Mouse (Mus musculus): ENCODE data around the gene Hrk. TPM values are rescaled to one million over a fixed set of nuclear protein-coding genes. Genes with fewer than 3 reads are reported as not detected.
A peak's percentile ranks its signal among the peaks of the same experiment; 100 is the strongest.

The Hrk gene
- polyA plus RNA-seq, 1 experiment from 2014 or later, result 0.01 TPM

GRCm38 (mm10) chr5:118143211-118144026 lies 21.0 kb upstream of the Hrk start:
- H3K27ac ChIP-seq, result no peak overlapping the region
- H3K4me1 ChIP-seq (replicated peaks), result peaks cover 17% of the 10 kb centered on the region
- no peak for DNase-seq
- H3K4me3 ChIP-seq (replicated peaks), result no peak overlapping the region
- ATAC-seq (ENCODE audit: low read depth), result no peak
- 76% methylated on average over 12 of the region's 12 CpGs for WGBS (ENCODE audit: insufficient replicate concordance)
- no peak overlapping the region for H3K9ac ChIP-seq
- no peaks in the 10 kb centered on the region for H3K27me3 ChIP-seq
- peaks cover 43% of the 10 kb centered on the region for H3K36me3 ChIP-seq
- no peaks in the 10 kb centered on the region for H3K9me3 ChIP-seq (replicated peaks)
- no peak overlapping the region for H3K4me2 ChIP-seq

GRCm38 (mm10) chr5:118144327-118144726 lies 20.1 kb upstream of the Hrk start:
- Histone ChIP-seq H3K9ac (no peak overlapping the region), H3K27me3 (no peaks in the 10 kb centered on the region), H3K4me2 (no peak overlapping the region), H3K27ac (no peak overlapping the region), H3K4me3 (replicated peaks) (no peak overlapping the region), H3K9me3 (replicated peaks) (no peaks in the 10 kb centered on the region), H3K36me3 (peaks cover 37% of the 10 kb centered on the region), H3K4me1 (replicated peaks) (peaks cover 20% of the 10 kb centered on the region)
- DNase-seq (no peak), ATAC-seq (ENCODE audit: low read depth) (no peak)
- WGBS (ENCODE audit: insufficient replicate concordance), result 68% methylated on average over 4 of the region's 4 CpGs

GRCm38 (mm10) chr5:118144770-118145169 lies 19.7 kb upstream of the Hrk start:
- WGBS (ENCODE audit: insufficient replicate concordance), result 68% methylated on average over 6 of the region's 6 CpGs
- Histone ChIP-seq H3K27ac (no peak overlapping the region), H3K27me3 (no peaks in the 10 kb centered on the region), H3K4me1 (replicated peaks) (peaks cover 20% of the 10 kb centered on the region), H3K36me3 (peaks cover 33% of the 10 kb centered on the region), H3K4me2 (no peak overlapping the region), H3K4me3 (replicated peaks) (no peak overlapping the region), H3K9me3 (replicated peaks) (no peaks in the 10 kb centered on the region), H3K9ac (no peak overlapping the region)
- DNase-seq (no peak), ATAC-seq (ENCODE audit: low read depth) (no peak)

GRCm38 (mm10) chr5:118145458-118145857 lies 19.0 kb upstream of the Hrk start:
- no peak for ATAC-seq (ENCODE audit: low read depth)
- 74% methylated on average over 3 of the region's 3 CpGs for WGBS (ENCODE audit: insufficient replicate concordance)
- H3K27ac ChIP-seq, result no peak overlapping the region
- peaks cover 20% of the 10 kb centered on the region for H3K4me1 ChIP-seq (replicated peaks)
- H3K4me3 ChIP-seq (replicated peaks), result no peak overlapping the region
- DNase-seq, result no peak
- H3K27me3 ChIP-seq, result no peaks in the 10 kb centered on the region
- H3K36me3 ChIP-seq, result peaks cover 27% of the 10 kb centered on the region
- H3K4me2 ChIP-seq, result no peak overlapping the region
- no peak overlapping the region for H3K9ac ChIP-seq
- no peaks in the 10 kb centered on the region for H3K9me3 ChIP-seq (replicated peaks)

- ATAC-seq (ENCODE audit: low read depth) (no peak), DNase-seq (no peak)
- WGBS (ENCODE audit: insufficient replicate concordance), result 76% methylated on average over 15 of the region's 15 CpGs
- Histone ChIP-seq H3K27me3 (no peaks in the 10 kb centered on the region), H3K9me3 (replicated peaks) (no peaks in the 10 kb centered on the region), H3K4me2 (no peak overlapping the region), H3K4me3 (replicated peaks) (no peak overlapping the region), H3K4me1 (replicated peaks) (peaks cover 20% of the 10 kb centered on the region), H3K27ac (no peak overlapping the region), H3K9ac (no peak overlapping the region), H3K36me3 (peaks cover 22% of the 10 kb centered on the region)
These were observed 18.3 kb upstream of the Hrk start for GRCm38 (mm10) chr5:118145999-118146679.

- no peaks in the 10 kb centered on the region for H3K27me3 ChIP-seq
- WGBS (ENCODE audit: insufficient replicate concordance), result 78% methylated on average over 10 of the region's 10 CpGs
- peaks cover 20% of the 10 kb centered on the region for H3K36me3 ChIP-seq
- H3K9ac ChIP-seq, result no peak overlapping the region
- H3K9me3 ChIP-seq (replicated peaks), result no peaks in the 10 kb centered on the region
- no peak overlapping the region for H3K4me3 ChIP-seq (replicated peaks)
- no peak for DNase-seq
- no peak overlapping the region for H3K27ac ChIP-seq
- ATAC-seq (ENCODE audit: low read depth), result no peak
- H3K4me1 ChIP-seq (replicated peaks), result peaks cover 20% of the 10 kb centered on the region
- no peak overlapping the region for H3K4me2 ChIP-seq
These were observed 17.2 kb upstream of the Hrk start for GRCm38 (mm10) chr5:118147264-118147663.

GRCm38 (mm10) chr5:118149711-118150110 lies 14.7 kb upstream of the Hrk start:
- Histone ChIP-seq H3K9ac (no peak overlapping the region), H3K36me3 (peaks cover 20% of the 10 kb centered on the region), H3K4me1 (replicated peaks) (peaks cover 24% of the 10 kb centered on the region), H3K27me3 (no peaks in the 10 kb centered on the region), H3K9me3 (replicated peaks) (no peaks in the 10 kb centered on the region), H3K4me2 (no peak overlapping the region), H3K4me3 (replicated peaks) (no peak overlapping the region), H3K27ac (no peak overlapping the region)
- ATAC-seq (ENCODE audit: low read depth), result no peak
- 59% methylated on average over 3 of the region's 3 CpGs for WGBS (ENCODE audit: insufficient replicate concordance)
- no peak for DNase-seq

- H3K9ac ChIP-seq, result peak within 1 kb of the TSS; percentile 91
- peaks cover 15% of the 10 kb centered on the region for H3K36me3 ChIP-seq
- peak within 1 kb of the TSS; percentile 43; the same call in 1 of the 2 replicates for H3K27ac ChIP-seq
- DNase-seq, result peak; percentile 72
- peak within 1 kb of the TSS; percentile 94 for H3K4me3 ChIP-seq (replicated peaks)
- ATAC-seq (ENCODE audit: low read depth), result peak; percentile 82
- H3K4me2 ChIP-seq, result peak within 1 kb of the TSS; percentile 82
- WGBS (ENCODE audit: insufficient replicate concordance), result under 1% methylated on average over 65 of the region's 67 CpGs
- peaks cover 3% of the 10 kb centered on the region; the same call in 1 of the 2 replicates for H3K27me3 ChIP-seq
- no peaks in the 10 kb centered on the region for H3K9me3 ChIP-seq (replicated peaks)
- H3K4me1 ChIP-seq (replicated peaks), result peaks cover 39% of the 10 kb centered on the region
These were observed 9.4 kb upstream of the Hrk start, which contains the start of gene Fbxw8 for GRCm38 (mm10) chr5:118154839-118155564. Gene Fbxw8 (minus strand): TSS chr5:118155464.

GRCm38 (mm10) chr5:118155565-118155947 lies 8.9 kb upstream of the Hrk start:
- Histone ChIP-seq H3K27me3 (peaks cover 4% of the 10 kb centered on the region), H3K4me1 (replicated peaks) (peaks cover 39% of the 10 kb centered on the region), H3K36me3 (peaks cover 15% of the 10 kb centered on the region), H3K4me3 (replicated peaks) (peak overlapping the region; percentile 94), H3K27ac (no peak overlapping the region), H3K9ac (peak overlapping the region; percentile 91), H3K4me2 (peak overlapping the region; percentile 82), H3K9me3 (replicated peaks) (no peaks in the 10 kb centered on the region)
- DNase-seq, result no peak
- ATAC-seq (ENCODE audit: low read depth), result no peak
- WGBS (ENCODE audit: insufficient replicate concordance), result 22% methylated on average over 9 of the region's 9 CpGs

- no peak overlapping the region for H3K4me3 ChIP-seq (replicated peaks)
- peaks cover 39% of the 10 kb centered on the region for H3K4me1 ChIP-seq (replicated peaks)
- H3K27ac ChIP-seq, result no peak overlapping the region
- peaks cover 17% of the 10 kb centered on the region for H3K27me3 ChIP-seq
- H3K9ac ChIP-seq, result no peak overlapping the region
- H3K4me2 ChIP-seq, result no peak overlapping the region
- 38% methylated on average over 4 of the region's 4 CpGs for WGBS (ENCODE audit: insufficient replicate concordance)
- DNase-seq (no peak), ATAC-seq (ENCODE audit: low read depth) (peak; percentile 49)
- H3K36me3 ChIP-seq, result peaks cover 7% of the 10 kb centered on the region; the same call in 1 of the 2 replicates
- no peaks in the 10 kb centered on the region for H3K9me3 ChIP-seq (replicated peaks)
These were observed 7.5 kb upstream of the Hrk start for GRCm38 (mm10) chr5:118156976-118157375.

- Histone ChIP-seq H3K4me2 (no peak overlapping the region), H3K36me3 (no peaks in the 10 kb centered on the region), H3K4me1 (replicated peaks) (peaks cover 19% of the 10 kb centered on the region), H3K4me3 (replicated peaks) (no peak overlapping the region), H3K27me3 (peaks cover 54% of the 10 kb centered on the region), H3K9me3 (replicated peaks) (no peaks in the 10 kb centered on the region), H3K27ac (no peak overlapping the region), H3K9ac (no peak overlapping the region)
- WGBS (ENCODE audit: insufficient replicate concordance), result 23% methylated on average over 4 of the region's 4 CpGs
- DNase-seq (no peak), ATAC-seq (ENCODE audit: low read depth) (no peak)
These were observed 3.8 kb upstream of the Hrk start for GRCm38 (mm10) chr5:118160691-118161090.

Data from liver, embryonic 13.5 days (tissue).